Mouse (Mus musculus): ENCODE results near the gene Map3k14. TPM values are rescaled to one million over a fixed set of nuclear protein-coding genes. Genes with fewer than 3 reads are reported as not detected.

Gene Map3k14
- total RNA-seq, 2 experiments from 2014 or later, result 5.2 to 16.7 TPM

GRCm38 (mm10) chr11:103178748-103179147 is 88.5 kb downstream of the Map3k14 start:
- no peak for ATAC-seq (replicated peaks; ENCODE audit: poor library complexity, severe bottlenecking)

DNA sequence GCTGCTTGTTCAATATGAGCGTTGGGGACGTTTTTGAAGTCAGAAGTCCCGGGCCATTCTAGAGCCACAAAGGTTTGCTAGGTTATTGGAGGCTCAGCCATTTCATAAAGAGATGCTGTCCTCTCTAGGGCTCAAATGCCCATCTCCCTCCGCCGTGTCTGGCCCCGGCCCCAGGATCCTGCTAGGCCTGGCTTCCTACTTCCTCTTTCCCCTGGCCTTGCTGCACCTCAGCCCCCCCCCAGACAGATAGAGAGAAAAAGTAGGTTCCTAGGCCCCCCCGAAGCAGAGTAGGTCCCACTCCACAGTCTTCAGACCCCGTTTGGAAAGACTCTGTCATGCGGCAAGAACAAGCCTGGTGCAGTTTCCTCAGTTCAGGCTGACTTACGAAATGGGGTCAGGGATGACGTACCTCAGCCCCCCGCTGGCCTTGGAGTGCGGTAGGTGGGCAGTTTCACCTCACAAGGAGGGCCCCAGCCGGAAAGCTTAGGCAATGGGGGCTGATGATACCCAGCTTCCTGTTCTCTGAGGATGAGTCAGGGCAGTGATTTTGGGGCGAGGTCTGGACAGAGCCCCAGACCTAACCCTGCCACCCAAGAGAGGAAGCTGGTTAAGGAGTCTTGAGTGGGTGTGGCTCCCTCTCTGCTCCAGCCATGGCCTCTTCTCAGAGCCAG is 89.3 kb downstream of the Map3k14 start:
- ATAC-seq (replicated peaks; ENCODE audit: poor library complexity, severe bottlenecking), result peak; percentile 83

DNA sequence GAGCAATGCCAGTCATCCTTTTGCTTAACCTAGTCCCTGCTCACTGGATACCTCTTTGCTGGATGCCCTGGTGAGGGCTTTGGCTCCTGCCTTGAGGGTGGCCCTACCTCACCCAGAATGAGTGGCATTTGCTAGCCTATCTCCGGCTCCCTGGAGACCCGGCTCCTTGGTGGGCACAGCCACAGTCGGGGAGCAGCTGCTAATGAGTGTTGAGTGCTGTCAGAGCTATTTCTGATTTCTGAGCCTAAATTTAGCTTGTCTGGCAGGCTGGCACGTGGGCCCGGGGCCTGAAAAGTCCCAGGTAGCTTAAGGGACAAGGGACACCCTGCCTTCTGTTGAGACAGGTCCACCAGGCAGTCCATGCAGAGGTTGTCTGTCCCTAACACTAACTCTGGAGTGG is 90.1 kb downstream of the Map3k14 start:
- no peak for ATAC-seq (replicated peaks; ENCODE audit: poor library complexity, severe bottlenecking)

DNA sequence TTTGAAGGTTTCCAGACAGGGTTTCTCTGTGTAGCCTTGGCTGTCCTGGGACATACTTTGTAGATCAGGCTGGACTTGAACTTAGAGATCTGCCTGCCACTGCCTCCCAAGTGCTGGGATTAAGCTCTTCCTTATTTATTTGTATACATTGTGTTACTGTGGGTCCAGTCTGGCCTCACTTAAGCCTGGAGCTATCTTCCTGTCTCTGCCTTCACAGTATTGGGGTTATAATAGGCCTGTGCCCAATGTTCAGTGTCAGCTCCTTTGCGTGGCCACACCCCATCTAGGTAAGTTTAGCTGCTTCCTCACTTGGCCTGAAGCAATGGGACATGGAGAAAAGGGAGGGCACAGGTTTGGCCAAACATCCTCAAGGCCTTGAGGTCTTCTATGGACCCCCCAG is 90.8 kb downstream of the Map3k14 start:
- no peak for ATAC-seq (replicated peaks; ENCODE audit: poor library complexity, severe bottlenecking)

DNA sequence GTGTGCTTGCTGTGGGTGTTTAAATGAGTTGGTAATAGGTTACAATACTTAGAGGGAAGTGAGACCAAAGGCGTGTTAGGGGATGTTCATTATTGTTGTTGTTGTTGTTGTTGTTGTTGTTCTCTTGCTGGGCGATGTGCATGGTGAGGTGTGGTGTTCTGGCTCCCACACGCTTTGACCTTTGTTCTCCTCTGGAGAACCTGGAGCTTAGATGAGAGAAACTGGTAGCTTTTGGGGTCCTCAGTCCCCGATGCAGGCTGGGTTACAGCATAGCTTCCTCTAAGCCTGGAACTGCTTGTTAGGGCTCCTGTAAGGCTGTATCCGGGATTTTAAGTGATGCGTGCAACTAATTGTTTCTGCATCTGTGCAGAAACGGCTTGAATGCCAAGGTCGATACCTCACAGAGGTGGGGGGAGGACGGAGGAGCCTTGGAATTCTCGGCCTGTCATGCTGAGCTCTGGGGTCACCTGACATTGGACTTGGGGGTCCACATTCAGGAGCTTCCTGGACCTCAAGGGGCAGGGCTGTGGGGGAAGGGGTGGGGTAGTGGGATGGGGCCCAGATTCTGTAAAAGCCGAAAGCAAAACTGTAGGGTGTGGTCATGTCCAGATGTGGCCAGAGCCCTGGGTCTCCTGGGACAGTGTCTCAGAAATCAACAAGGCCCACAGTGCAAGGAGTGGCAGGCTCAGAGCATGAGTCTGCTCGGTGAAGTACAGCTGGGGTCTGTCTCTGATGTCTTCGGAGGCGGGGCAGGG is 91.4 kb downstream of the Map3k14 start:
- ATAC-seq (replicated peaks; ENCODE audit: poor library complexity, severe bottlenecking), result no peak

DNA sequence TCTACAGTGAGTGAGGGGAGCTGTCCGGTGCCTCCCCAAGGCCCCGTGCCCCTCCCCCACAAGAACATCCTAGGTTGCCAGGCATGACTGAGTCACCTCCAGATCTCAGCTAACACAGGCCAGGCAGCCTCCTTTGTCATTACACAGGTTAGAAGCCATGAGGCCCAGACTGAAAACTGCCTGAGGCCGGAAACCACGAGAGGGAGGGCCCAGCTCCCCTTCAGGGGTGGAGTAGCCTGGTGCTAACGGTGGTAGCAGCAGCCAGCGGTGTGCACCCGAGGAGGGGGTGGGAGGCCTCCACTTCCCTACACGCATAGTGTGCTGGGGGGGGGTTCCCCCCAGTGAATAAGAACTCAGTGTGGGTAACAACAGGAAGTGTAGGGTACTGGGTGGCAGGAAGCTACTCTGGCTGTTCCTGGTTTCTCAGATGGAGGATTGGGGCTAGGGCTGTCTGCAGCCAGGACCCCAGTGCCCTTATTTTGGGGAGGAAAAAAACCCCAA is 92.3 kb downstream of the Map3k14 start:
- ATAC-seq (replicated peaks; ENCODE audit: poor library complexity, severe bottlenecking), result peak; percentile 60

DNA sequence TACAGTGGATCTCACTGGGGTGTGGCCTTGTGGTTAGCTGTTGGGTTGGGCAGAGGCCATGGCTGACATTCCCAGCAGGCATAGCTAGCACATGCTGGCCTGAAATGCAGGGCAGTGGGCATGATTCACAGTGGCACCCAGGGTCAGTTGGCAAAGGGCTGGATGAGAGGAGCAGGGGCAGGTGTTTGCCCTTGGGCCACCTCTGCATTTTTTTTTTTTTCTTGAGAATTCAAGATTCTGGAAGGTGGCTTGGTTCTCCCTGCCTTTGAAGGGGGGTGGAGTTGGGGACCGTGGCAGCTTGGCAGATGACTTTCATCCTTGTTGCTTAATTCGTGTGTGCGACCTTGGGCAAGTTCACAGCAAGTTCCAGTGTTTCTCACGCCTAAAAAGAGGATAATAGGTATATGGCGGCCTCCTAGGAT is 92.8 kb downstream of the Map3k14 start:
- no peak for ATAC-seq (replicated peaks; ENCODE audit: poor library complexity, severe bottlenecking)

DNA sequence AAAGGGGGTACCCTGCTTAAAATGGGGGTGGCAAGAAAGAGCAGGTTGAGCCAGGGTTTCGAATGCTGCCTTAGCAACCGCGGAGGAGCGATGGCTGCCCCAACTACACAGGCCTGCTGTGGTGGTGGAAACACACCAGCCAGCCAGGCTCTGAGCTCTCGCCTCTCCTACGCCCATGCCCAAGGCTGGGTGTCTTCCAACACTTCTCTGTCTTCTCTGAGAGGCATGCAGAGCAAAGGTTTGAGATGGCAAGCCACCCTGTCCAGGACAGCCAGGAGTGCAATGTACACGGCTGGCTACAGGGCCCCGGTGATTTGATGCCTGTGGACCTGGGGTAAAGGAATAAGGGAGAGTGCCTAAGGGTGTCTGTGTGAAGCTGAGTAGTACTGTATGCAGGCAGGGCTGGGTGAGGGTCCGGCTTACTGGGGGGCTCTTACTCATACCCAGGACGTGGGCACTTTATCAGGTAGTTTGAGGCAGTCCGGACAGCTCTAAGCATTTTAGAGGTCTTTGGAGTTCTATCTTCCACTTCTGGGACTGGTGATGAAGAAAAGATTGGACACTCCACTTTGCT is 93.4 kb downstream of the Map3k14 start:
- no peak for ATAC-seq (replicated peaks; ENCODE audit: poor library complexity, severe bottlenecking)

DNA sequence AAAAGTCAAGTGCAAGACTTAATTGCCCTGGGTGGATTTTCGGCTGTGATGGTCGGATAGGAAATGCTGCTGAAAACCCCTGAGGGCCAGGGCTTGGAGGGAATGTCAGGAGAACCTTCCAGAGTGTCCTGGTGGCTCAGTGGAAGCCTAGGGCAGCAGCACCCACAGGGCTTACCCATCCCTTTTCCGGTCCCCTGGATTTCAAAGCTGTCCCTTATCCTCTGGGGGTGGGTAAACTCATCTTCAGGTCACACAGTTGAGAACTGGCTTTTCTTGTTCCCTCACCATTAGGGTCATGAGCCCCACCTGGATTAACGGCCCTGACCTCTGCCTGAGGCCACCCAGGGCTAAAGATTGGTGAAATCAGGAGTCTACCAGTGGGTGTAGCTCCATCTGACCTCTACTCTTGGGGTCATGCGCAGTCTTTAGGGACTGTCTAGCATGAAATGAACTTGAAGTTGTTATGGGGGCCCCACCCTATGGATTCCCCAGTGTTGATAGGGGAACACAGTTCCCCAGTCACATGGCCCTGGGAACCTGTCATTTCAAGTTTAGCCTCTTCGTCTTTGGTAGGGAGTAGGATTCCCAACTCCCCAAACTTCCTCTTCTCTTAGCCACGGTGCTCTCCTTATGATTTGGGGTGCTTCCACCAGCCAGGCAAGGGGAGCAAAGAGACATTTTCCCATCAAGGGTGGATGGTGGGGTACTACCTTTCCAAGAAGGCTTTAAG is 94.1 kb downstream of the Map3k14 start:
- ATAC-seq (replicated peaks; ENCODE audit: poor library complexity, severe bottlenecking), result no peak

- no peak for ATAC-seq (replicated peaks; ENCODE audit: poor library complexity, severe bottlenecking)
Measured at GRCm38 (mm10) chr11:103172392-103173040, 94.8 kb downstream of the Map3k14 start.

DNA sequence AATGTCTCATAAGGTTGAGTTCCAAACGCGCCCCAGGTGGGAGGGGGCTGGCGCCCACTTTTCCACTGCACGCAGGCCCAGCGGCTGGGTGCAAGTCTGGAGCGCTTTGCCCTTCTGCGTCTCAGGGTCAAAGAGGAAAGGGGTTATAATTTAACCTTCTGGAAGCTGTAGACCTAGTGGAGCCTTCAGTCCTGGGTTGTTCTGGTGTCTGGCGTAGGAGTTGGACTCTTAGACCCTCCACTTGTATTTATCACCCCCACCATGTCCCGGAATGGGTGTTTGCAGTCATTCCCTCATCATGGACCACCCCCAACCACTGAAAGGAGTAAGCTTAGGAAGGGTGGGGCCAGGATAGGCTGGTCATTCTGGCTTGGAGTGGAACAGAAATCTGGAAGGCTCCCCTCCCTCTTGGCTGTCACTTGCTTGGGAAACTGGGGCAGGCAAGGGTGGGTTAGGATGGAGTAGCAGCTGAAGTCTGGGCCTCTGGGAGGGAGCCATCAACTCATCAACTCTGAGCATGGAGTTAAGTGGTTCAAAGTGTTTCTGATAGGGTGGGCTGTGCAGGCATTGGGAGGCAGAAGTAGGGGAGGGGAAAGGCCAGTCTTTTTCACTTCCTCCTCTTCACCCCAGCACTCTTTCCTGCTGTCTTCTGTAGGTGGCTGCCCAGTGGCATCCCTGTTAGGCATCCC is 95.4 kb downstream of the Map3k14 start:
- ATAC-seq (replicated peaks; ENCODE audit: poor library complexity, severe bottlenecking), result peak; percentile 42

DNA sequence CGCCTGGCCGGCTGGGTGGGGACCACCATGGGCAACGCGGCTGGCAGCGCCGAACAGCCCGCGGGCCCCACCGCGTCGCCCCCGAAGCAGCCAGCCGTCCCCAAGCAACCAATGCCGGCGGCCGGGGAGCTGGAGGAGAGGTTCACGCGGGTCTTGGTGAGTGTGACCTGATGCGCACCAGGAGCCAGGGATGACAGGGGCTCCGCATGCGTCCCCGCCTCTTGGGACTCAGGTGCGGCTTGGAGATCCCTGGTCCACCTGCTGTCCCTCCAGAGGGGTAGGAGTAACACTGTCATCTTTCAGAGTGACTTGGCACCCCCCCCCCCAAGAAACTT is 96.0 kb downstream of the Map3k14 start:
- ATAC-seq (replicated peaks; ENCODE audit: poor library complexity, severe bottlenecking), result no peak

GRCm38 (mm10) chr11:103170494-103171285 is 96.6 kb downstream of the Map3k14 start, which contains the start of gene Fmnl1:
Fmnl1 (plus strand) TSS chr11:103171107.
- peak; percentile 28 for ATAC-seq (replicated peaks; ENCODE audit: poor library complexity, severe bottlenecking)

DNA sequence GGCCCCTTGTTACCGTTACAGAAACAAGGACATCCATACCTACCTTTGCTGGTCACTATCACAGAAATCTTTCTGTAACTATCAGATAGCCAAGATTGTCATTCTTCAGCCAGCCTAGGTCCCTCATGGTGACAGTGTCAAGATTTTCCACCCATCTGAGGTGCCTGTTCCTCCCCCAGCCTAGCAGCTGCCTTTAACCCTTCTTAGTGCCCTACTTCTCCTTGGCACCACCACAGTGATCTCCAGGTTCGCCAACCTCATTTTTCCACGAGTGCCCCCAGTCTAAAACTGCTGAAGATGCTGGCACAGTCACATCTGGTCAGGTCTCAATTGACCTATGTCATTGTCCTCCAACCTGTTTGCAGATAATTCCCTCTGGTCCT is 97.2 kb downstream of the Map3k14 start:
- ATAC-seq (replicated peaks; ENCODE audit: poor library complexity, severe bottlenecking), result no peak

Other genes starting within 250 kb of the Map3k14 start
- 39.2 and 44.9 TPM in 2 replicates for gene Nmt1, start 239.3 kb downstream of the Map3k14 start, total RNA-seq (2014; fragmentation: Nextera tagmentation)
- 54.1 and 58.9 TPM in 2 replicates for gene Nmt1, start 239.3 kb downstream of the Map3k14 start, total RNA-seq (2017)
- gene Dcakd, start 239.1 kb downstream of the Map3k14 start, total RNA-seq (2014; fragmentation: Nextera tagmentation), result 30.5 and 40.9 TPM in 2 replicates
- gene Dcakd, start 239.1 kb downstream of the Map3k14 start, total RNA-seq (2017), result 14.3 and 17.0 TPM in 2 replicates
- gene Plcd3, start 165.8 kb downstream of the Map3k14 start, total RNA-seq (2014; fragmentation: Nextera tagmentation), result 0.41 TPM in 1 of 2 replicates, not detected in the other
- 3.2 TPM in 1 of 2 replicates, not detected in the other for gene Plcd3, start 165.8 kb downstream of the Map3k14 start, total RNA-seq (2017)
- gene Acbd4, start 165.8 kb downstream of the Map3k14 start, total RNA-seq (2014; fragmentation: Nextera tagmentation), result 4.8 and 9.6 TPM in 2 replicates
- gene Acbd4, start 165.8 kb downstream of the Map3k14 start, total RNA-seq (2017), result 5.8 and 10.7 TPM in 2 replicates
- 9.7 and 13.5 TPM in 2 replicates for gene Hexim1, start 151.2 kb downstream of the Map3k14 start, total RNA-seq (2014; fragmentation: Nextera tagmentation)
- 28.7 and 31.0 TPM in 2 replicates for gene Hexim1, start 151.2 kb downstream of the Map3k14 start, total RNA-seq (2017)
- 2.6 and 6.4 TPM in 2 replicates for gene Hexim2, start 135.0 kb downstream of the Map3k14 start, total RNA-seq (2014; fragmentation: Nextera tagmentation)
- 1.3 and 3.4 TPM in 2 replicates for gene Hexim2, start 135.0 kb downstream of the Map3k14 start, total RNA-seq (2017)
- gene Fmnl1, start 96.4 kb downstream of the Map3k14 start, total RNA-seq (2014; fragmentation: Nextera tagmentation), result 58.4 and 94.0 TPM in 2 replicates
- gene Fmnl1, start 96.4 kb downstream of the Map3k14 start, total RNA-seq (2017), result 21.3 and 31.0 TPM in 2 replicates
- gene 1700023F06Rik, start 58.9 kb downstream of the Map3k14 start, total RNA-seq (2014; fragmentation: Nextera tagmentation), result not detected in 2 replicates
- not detected in 2 replicates for gene 1700023F06Rik, start 58.9 kb downstream of the Map3k14 start, total RNA-seq (2017)
- 1.4 TPM in 1 of 2 replicates, not detected in the other for gene Spata32, start 49.0 kb downstream of the Map3k14 start, total RNA-seq (2014; fragmentation: Nextera tagmentation)
- not detected in 2 replicates for gene Spata32, start 49.0 kb downstream of the Map3k14 start, total RNA-seq (2017)
- gene Arhgap27, start 96.2 kb upstream of the Map3k14 start, total RNA-seq (2014; fragmentation: Nextera tagmentation), result 21.3 and 29.3 TPM in 2 replicates
- 11.0 and 19.0 TPM in 2 replicates for gene Arhgap27, start 96.2 kb upstream of the Map3k14 start, total RNA-seq (2017)
- gene Plekhm1, start 145.2 kb upstream of the Map3k14 start, total RNA-seq (2014; fragmentation: Nextera tagmentation), result 8.6 and 13.2 TPM in 2 replicates
- gene Plekhm1, start 145.2 kb upstream of the Map3k14 start, total RNA-seq (2017), result 3.9 and 4.8 TPM in 2 replicates
- not detected in 2 replicates for gene Lrrc37a, start 237.1 kb upstream of the Map3k14 start, total RNA-seq (2014; fragmentation: Nextera tagmentation)
- gene Lrrc37a, start 237.1 kb upstream of the Map3k14 start, total RNA-seq (2017), result not detected in 2 replicates